ENCODE assay signal across 8 mouse cellular contexts in the genomic region with DNA sequence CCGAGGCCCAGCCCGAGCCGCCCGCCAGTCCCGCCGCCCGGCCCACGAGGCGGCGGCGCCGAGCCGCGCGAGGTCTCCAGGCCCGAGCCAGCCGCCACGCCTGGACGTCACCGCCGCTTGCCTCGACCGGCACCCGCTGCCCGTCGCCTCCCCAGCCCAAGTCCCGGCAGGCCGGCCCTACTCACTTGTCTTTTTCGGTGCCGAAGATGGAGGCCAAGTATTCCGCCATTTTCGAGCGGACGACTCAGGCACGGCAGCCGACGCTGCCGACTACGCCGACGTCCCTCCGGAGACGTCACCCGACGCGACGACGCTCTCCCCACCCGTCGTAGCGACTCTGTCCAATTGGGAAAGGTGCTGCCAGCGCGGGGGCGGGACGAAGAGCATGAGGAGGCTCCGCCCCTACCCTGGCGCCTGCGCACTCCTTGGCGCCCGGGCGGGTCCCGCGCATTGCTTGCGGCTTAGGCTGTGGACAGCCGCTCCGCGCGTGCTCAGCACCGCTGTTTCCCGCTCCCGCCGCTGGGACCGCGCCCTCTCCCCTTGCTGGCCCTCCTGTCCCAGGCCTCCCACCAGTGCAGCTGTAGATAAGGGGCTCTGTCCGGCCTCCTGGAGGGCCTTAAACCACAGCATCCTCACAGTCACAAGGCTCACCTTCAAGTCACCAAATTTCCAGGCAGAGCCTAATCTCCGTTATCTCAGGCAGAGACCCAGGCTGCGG. TPM values are rescaled to one million over a fixed set of nuclear protein-coding genes. Genes with fewer than 3 reads are reported as not detected.
DNase-seq lines count a peak whose midpoint lies in the region; ATAC-seq and TF ChIP-seq lines count a peak whose summit lies in the region.

A gene (minus strand): TSS at position 425 of the 718 bp plus-strand sequence.

- peak; percentile 98 for DNase-seq in A20 (ENCODE audit: low read depth, low spot score)
- peak; percentile 97 for DNase-seq in heart, adult 9 months (ENCODE audit: low spot score in 2 of 2)
- peak; percentile 94 to 96 for DNase-seq in monocyte, adult 2 months (ENCODE audit: low read depth in 1 of 2, low spot score in 2 of 2)
- DNase-seq in spleen, postnatal 36 days (ENCODE audit: low spot score in 2 of 2): peak; percentile 96 to 97

- H3K36me3 ChIP-seq in kidney, embryonic 14.5 days (ENCODE audit: control insufficient read depth, insufficient read depth, low read length): peaks cover 24% of the 10 kb centered on the region
- H3K36me3 ChIP-seq in limb, embryonic 15.5 days: peaks cover 23% of the 10 kb centered on the region

- H3K4me3 ChIP-seq in bone marrow macrophage, adult 2 months (ENCODE audit: insufficient read depth, low read length): peak within 1 kb of the TSS; percentile 88
- peak within 1 kb of the TSS; percentile 93 for H3K4me3 ChIP-seq in embryonic fibroblast, embryonic 13.5 days (ENCODE audit: insufficient read depth, low read length)
- peak within 1 kb of the TSS; percentile 91 for H3K4me3 ChIP-seq in kidney, embryonic 14.5 days (ENCODE audit: low read length)
- peak within 1 kb of the TSS; percentile 92 for H3K4me3 ChIP-seq in limb, embryonic 15.5 days

- peak; percentile 99 for ATAC-seq in kidney, embryonic 14.5 days (ENCODE audit: low FRiP score, low TSS enrichment)
- peak; percentile 98 for ATAC-seq in limb, embryonic 15.5 days (ENCODE audit: insufficient number of reproducible peaks, low FRiP score, low TSS enrichment, low read depth)

- peak; percentile 32; the same call in 1 of the 2 replicates for TF ChIP-seq POLR2A in bone marrow macrophage, adult 2 months (IDR thresholded peaks at IDR 0.05; ENCODE audit: borderline replicate concordance, low read depth, low read length)
- TF ChIP-seq POLR2A in embryonic fibroblast, embryonic 13.5 days (IDR thresholded peaks at IDR 0.05; ENCODE audit: low read depth, low read length): peak; percentile 83

- peak within 1 kb of the TSS; percentile 88 for H3K4me2 ChIP-seq in kidney, embryonic 14.5 days (replicated peaks; ENCODE audit: low read depth, low read length)
- peak within 1 kb of the TSS; percentile 84 for H3K4me2 ChIP-seq in limb, embryonic 15.5 days

- under 1% methylated on average over 61 of the region's 77 CpGs for WGBS in kidney, embryonic 14.5 days
- WGBS in limb, embryonic 15.5 days: under 1% methylated on average over 63 of the region's 77 CpGs

- H3K27ac ChIP-seq in bone marrow macrophage, adult 2 months (ENCODE audit: insufficient read depth, low read depth, low read length): peak within 1 kb of the TSS; percentile 53
- peak within 1 kb of the TSS; percentile 42 for H3K27ac ChIP-seq in embryonic fibroblast, embryonic 13.5 days (ENCODE audit: insufficient read depth, low read length)
- H3K27ac ChIP-seq in kidney, embryonic 14.5 days (ENCODE audit: low read depth, low read length): peak within 1 kb of the TSS; percentile 78
- H3K27ac ChIP-seq in limb, embryonic 15.5 days: peak within 1 kb of the TSS; percentile 91

- TF ChIP-seq CTCF in bone marrow macrophage, adult 2 months (IDR thresholded peaks at IDR 0.05; ENCODE audit: low read depth, low read length): no peak
- TF ChIP-seq CTCF in embryonic fibroblast, embryonic 13.5 days (IDR thresholded peaks at IDR 0.05; ENCODE audit: borderline replicate concordance, insufficient read depth, low read length): no peak

- no peaks in the 10 kb centered on the region for H3K9me3 ChIP-seq in kidney, embryonic 14.5 days (ENCODE audit: control insufficient read depth, low read length)
- no peaks in the 10 kb centered on the region for H3K9me3 ChIP-seq in limb, embryonic 15.5 days

- H3K27me3 ChIP-seq in kidney, embryonic 14.5 days (ENCODE audit: control insufficient read depth, insufficient read depth, low read length): no peaks in the 10 kb centered on the region
- H3K27me3 ChIP-seq in limb, embryonic 15.5 days: no peaks in the 10 kb centered on the region

- H3K4me1 ChIP-seq in bone marrow macrophage, adult 2 months (ENCODE audit: control insufficient read depth, insufficient read depth, low read length): peaks cover 13% of the 10 kb centered on the region
- H3K4me1 ChIP-seq in embryonic fibroblast, embryonic 13.5 days (ENCODE audit: control insufficient read depth, insufficient read depth, low read length): peaks cover 2% of the 10 kb centered on the region; the same call in 1 of the 2 replicates
- peaks cover 11% of the 10 kb centered on the region for H3K4me1 ChIP-seq in kidney, embryonic 14.5 days (ENCODE audit: control insufficient read depth, insufficient read depth, low read length)
- H3K4me1 ChIP-seq in limb, embryonic 15.5 days: peaks cover 24% of the 10 kb centered on the region

- peak within 1 kb of the TSS; percentile 98 for H3K9ac ChIP-seq in kidney, embryonic 14.5 days (ENCODE audit: low read depth, low read length)
- peak within 1 kb of the TSS; percentile 96 for H3K9ac ChIP-seq in limb, embryonic 15.5 days

RNA-seq across cellular contexts. Expression of the gene that starts here (rescaled TPM):
- 66.3 and 80.5 TPM in 2 replicates for polyA plus RNA-seq in bone marrow macrophage, adult 2 months (2012; ENCODE audit: insufficient read depth, insufficient read length, missing spikeins)
- polyA plus RNA-seq in embryonic fibroblast, embryonic 13.5 days (2011; ENCODE audit: insufficient read length, low read depth, missing spikeins): 171 and 195 TPM in 2 replicates
- polyA plus RNA-seq in kidney, embryonic 14.5 days (2014; fragmentation: Nextera tagmentation; extraction: Ambion mirVana): 195 and 380 TPM in 2 replicates
- polyA plus RNA-seq in limb, embryonic 15.5 days (2015; fragmentation: Nextera tagmentation; extraction: Ambion mirVana): 283 and 297 TPM in 2 replicates

Comparison
In these comparisons a context has a peak if more than half of its experiments do, and no peak if none do; other contexts are left out.
1. Peak in every context shown above with its lines: DNase-seq, ATAC-seq, H3K4me3 ChIP-seq and H3K27ac ChIP-seq.